Mouse (Mus musculus) adrenal gland, adult 8-10 months (tissue): ENCODE measurements around the gene Ttc25. TPM values are rescaled to one million over a fixed set of nuclear protein-coding genes. Genes with fewer than 3 reads are reported as not detected.
"Not testable (repeated sequence)": the region's sequence is repeated elsewhere in the genome, so short reads cannot be mapped to it uniquely, and the experiment has no call there.

ENCODE experiments used
- DNase-seq: peaks from one replicate; pipeline ENCODE4 v3.0.0; 2022
- total RNA-seq, 4 experiments: library from RNA; stranded (reverse); gene quantifications; 2 replicates each; pipeline ENCODE4 v1.2.4; 2022

Gene Ttc25
- total RNA-seq, 4 experiments from 2014 or later, result 4.4 to 6.4 (median 5.4) TPM

DNA sequence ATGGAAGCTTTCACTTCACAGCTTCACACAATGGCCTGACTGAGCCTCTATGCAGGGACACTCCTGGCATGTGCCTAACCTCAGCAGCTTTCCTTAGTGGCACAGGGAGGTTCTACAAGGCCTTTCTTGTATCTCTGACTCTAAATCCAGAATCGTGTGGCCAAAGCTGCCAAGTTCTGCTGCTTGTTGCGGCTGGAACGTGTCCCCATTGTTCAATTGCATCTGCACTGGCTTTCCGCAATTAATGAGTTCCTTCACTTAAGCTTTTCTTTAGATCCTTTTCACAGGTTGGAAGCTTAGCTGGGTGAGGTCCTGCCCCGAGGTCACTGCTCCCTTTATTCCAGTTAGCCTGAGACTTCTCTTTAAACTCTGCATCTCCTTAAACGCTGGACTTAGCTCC is 11.5 kb upstream of the Ttc25 start:
- DNase-seq, result no peak

DNA sequence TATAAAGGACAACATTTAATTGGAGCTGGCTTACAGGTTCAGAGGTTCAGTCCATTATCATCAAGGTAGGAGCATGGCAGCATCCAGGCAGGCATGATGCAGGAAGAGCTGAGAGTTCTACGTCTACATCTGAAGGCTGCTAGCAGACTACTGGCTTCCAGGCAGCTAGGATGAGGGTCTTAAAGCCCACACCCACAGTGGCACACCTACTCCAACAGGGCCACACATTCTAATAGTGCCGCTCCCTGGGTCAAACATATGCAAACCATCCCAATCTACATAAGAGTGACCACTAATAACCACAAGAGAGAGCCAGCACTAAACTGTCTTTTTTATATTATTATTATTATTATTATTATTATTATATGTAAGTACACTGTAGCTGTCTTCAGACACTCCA is 11.0 kb upstream of the Ttc25 start:
- not testable (repeated sequence) for DNase-seq

DNA sequence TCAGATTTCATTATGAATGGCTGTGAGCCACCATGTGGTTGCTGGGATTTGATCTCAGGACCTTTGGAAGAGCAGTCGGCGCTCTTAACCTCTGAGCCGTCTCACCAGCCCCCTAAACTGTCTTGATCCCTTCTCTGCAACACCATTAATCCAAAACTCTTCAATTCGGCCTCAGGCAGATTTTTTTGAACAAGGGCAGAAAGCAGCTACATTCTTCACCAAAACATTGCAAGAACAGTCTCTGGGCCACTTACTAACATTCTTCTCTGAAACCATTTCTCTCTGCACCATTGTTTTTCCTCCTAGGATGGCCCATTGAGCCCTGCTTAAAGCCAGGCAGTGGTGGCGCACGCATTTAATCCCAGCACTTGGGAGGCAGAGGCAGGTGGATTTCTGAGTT is 10.6 kb upstream of the Ttc25 start:
- not testable (repeated sequence) for DNase-seq

DNA sequence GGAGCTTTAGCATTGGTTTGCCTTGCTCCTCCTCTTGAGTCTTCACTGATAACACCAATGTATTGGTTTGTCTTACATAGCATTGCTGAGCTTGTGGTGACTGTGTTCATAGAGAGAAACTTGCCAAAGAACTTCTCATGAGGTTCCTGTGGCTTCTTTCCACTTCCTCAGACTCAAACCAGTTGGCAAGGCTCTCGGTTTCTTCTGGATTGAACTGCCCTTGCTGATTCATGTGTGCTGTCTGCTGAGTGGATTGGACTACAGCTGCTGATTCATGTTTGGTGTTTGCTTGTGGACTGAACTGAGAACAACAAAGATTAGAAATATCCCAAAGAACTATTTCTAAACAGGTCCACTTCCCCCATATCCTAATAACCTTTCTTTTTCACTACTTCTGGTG is 9.4 kb upstream of the Ttc25 start:
- no peak for DNase-seq

DNA sequence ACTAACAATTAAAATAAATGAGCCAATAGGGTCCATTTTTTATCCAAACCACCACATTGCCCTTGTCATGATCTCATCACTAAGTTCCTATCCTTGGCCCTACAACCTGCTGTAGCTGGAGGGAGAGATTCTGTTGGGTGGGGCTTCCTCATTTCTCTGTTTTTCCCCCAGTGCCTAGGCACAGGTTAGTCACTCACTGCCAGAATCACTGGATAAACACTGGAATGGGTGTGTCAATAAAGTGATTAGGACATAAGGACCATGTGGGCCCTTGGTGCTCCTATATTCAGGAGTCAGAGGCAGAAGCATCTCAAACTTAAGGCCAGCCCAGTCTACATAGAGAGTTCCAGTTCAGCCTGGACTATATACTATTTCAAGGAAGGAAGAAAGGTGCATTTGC is 8.9 kb upstream of the Ttc25 start:
- DNase-seq, result no peak

DNA sequence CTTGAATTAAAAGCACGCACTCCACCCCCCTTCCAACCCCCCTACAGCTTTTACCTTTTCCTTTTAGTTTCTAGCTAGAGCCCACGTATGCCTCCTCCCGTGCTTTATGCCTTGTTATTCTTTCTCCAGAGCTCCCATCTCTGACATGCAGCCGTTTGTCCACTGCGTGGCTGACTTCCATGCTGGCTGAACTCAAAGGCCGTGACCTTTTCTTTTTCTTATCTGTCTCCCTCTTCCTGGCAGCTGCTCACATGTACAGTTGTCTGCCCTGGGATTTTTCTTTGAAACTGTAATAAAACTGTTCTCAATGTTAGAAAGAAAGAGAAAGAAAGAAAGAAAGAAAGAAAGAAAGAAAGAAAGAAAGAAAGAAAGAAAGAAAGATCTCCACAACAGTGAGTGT is 4.4 kb upstream of the Ttc25 start:
- DNase-seq, result no peak

DNA sequence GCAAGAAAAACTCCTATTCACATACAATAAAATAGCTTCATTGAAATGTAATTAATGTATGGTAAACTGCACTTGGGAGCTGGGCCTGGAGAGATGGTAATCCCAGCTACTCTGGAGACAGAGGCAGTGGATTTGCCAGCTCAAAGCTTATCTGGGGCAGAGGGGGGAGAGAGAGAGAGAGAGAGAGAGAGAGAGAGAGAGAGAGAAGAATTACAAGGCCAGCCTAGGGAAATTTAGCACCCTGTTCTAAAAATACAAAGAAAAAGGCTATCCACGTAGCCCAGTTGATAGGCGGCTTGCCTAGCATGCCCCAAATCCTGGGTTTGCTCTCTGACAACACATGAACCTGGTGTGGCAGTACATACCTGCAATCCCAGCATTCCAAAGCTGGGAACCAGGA is 3.8 kb upstream of the Ttc25 start:
- DNase-seq, result no peak

DNA sequence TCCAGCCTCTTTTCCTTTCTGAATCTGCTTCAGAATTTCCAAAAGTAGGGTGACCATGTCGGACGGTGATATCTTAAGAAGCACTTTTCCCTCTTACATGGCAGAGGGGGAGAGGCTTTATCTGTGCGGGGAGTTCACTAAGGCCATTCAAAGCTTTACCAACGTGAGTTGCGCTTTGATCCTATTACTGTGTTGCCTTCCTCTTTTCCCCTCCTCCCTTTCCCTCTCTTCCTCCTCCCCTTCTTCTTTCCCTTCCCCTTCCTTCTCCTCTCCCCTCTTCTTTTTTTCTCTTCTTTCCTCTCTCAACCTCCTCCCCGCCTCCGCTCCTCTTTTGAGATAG is 309 bp downstream of the Ttc25 start:
- no peak for DNase-seq

DNA sequence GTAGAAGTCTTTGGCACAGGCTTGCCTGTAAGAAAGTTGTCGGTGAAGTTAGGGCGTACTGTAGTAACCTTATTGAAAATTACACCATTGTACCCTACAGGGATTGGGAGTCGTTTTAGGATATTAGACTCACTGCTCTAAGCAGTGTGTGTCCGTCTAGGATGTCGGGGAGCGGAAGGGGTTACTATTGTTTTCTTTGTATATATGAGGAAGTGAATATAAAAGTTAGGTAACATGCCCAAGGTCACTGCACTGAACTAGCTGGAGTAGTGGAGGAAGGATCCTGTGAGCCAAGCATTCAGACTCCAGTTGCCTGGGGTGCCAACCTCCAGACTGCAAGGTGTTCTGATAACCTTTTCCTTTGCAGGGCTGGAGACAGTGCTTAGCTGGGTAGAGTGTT is 1.5 kb downstream of the Ttc25 start:
- no peak for DNase-seq

DNA sequence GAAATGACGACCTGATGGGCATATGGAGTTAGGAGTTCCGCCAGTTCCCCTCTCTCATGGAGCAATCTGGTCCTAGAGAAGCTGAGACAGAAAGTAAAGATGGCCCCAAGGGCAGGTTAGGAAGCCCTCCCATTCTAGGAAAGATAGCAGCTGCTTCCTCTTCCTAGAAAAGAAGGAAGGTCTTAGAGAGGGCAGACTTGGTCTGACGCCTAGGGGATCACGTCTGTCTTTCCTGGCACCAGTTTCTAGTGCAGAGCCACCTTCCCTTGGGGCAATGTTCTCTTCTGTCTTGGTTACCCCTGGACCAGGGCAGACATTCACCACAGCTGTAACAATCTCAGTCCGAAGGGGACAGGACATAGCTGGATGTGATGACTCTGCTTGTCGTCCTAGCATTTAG is 2.7 kb downstream of the Ttc25 start:
- no peak for DNase-seq

DNA sequence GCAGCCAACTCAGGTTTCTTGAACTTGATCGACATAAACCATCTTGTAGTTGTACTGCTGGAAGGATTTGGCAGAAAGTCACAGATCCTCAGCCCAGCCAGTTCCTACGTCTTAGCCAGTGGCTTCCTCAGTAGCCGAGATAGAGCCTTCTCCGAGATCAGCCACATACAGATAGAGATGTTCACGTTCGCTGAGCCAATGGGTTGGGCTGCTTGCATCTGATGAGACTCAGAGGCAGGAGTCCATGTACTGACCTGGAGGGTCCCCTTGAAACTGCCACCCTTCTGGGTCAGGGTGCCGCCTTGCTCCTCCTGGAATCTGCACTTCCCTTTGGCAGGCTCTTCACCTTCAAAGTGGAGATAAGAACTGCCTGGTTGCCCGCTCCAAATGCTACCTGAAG is 4.1 kb downstream of the Ttc25 start:
- no peak for DNase-seq

DNA sequence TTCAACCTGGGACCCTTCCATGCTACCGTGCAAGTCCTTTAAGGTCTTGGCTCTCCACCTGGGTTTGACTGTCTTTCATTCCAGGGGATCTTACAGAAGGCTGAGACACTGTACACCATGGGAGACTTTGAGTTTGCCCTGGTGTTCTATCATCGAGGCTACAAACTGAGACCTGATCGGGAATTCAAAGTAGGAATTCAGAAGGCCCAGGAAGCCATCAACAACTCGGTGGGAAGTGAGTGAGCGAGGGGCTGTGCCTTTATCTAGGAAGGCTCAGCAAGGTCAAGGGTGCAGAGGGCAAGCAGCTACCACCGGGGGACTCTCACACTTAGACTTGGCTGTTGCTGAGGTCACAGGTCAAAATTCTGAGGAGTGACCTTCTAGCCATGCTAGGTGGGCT is 4.7 kb downstream of the Ttc25 start:
- DNase-seq, result no peak

DNA sequence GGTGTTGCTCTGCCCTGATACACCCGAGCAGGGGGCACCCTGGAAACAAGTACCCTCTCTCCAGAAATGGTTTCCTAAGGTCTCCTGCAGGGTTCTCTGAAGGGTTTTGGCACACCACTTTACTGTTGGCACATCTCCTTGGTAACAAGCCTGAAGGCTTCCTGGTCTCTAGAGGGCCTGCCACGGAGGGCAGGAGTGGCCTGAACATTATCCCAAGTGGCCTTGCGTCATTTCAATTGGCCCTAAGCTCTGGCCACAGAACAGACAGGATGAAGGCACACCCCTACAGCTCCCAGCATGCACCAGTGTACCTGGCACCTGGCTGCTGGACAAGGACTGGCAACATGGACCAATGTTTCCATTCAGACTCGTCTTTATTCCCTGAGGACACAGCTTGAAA is 7.4 kb downstream of the Ttc25 start:
- DNase-seq, result no peak

DNA sequence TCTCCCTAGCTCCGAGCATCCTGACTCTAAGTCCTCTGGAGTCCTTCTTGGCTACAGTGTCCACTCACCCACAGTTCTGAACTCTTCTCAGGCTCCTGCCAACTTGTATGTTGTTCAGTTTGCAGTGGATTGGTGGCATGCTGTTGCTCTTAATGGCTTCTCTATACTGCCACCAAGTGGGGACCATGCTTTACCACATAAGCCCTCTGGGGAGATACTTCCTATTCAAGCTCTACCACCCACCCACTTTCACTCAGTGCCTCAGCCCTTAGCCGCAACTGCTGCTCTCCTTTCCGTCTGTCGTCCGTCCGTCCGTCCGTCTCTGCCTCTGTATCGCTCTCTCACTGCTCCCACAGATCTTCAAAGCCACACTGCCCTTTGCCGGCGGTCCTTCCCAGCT is 10.2 kb downstream of the Ttc25 start:
- peak; percentile 67 for DNase-seq

DNA sequence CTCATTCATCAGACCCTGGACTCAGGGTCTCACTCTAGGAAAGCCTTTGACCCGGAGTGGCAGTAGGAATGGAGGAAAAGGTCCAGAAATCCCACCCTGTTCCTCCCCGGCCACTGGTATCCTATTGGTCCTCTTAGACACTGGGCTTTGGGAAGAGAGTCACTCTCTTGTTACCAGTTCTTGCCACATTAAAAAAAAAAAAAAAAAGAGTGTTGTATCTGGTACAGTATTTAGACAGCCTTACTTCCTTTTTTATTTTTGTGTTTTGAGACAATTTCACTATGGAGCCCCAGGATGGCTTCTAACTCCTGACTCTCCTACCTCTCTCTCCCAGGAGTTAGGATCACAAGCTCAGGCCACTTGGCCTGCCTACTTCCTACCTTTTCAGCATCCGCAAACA is 12.2 kb downstream of the Ttc25 start:
- DNase-seq, result no peak

DNA sequence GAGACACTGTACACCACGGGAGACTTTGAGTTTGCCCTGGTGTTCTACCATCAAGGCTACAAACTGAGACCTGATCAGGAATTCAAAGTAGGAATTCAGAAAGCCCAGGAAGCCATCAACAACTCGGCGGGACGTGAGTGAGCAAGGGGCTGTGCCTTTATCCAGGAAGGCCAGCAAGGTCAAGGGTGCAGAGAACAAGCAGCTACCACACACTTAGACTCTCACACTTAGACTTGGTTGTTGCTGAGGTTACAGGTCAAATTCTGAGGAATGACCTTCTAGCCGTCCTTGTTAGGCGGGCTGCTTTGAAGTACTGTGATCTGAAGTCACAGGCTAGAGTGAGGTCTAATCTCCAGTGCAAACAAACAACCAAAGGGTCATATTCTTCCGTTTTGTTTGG is 14.1 kb downstream of the Ttc25 start:
- DNase-seq, result no peak

DNA sequence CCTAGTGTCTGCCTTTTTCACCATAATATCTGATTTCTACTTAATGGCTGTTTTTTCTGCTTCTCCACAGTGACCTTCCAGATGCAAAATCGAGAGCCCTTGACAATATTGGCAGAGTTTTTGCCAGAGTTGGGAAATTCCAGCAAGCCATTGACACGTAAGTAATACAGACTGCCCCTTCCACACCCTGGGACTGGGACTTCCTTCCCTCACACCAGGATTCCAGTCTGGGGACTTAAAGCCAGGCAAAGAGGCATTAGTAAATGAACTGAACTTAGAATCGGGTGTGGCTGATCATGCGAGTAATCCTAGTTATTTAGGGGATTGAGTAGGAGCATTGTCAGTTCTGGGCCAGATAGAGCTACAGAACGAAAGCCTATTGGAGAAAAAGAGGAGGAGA is 16.3 kb downstream of the Ttc25 start:
- no peak for DNase-seq

DNA sequence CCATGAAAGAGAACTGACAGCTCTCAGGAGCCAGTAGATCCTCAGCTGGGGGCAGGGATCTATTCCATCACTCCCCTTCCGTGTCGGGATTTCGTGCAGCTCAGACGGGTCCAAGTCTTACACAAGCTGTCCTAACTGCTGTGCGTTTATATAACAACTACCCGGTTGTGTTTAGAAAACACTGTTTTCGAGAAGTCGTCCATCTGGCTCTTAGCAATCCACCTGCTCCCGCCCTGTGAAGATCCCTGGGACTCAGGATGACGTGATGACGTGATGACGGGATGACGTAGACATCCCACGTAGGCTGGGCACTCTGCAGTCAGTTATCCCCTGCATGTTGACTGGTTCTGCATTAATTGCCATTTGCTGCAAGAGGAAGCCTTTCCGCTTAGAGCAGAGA is 18.9 kb downstream of the Ttc25 start:
- no peak for DNase-seq

DNA sequence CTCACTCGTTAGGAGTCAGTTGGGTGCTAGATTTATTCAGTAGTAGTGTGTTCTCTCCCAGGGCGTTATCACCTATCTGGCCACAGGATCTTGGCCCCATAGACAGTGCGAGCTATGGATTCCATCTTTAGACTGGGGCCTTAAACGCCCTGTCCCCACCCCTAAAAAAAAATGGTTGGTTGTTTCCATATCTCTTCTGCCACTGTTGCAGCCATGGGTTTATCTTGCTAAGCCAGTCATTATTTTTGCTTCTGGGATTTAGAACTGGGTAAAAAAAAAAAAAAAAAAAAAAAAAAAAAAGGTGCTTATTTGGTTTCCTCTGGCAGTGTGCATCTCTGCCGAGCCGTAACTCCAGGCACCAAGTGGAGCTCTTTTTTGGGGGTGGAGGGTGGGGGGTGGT is 19.3 kb downstream of the Ttc25 start:
- no peak for DNase-seq

DNA sequence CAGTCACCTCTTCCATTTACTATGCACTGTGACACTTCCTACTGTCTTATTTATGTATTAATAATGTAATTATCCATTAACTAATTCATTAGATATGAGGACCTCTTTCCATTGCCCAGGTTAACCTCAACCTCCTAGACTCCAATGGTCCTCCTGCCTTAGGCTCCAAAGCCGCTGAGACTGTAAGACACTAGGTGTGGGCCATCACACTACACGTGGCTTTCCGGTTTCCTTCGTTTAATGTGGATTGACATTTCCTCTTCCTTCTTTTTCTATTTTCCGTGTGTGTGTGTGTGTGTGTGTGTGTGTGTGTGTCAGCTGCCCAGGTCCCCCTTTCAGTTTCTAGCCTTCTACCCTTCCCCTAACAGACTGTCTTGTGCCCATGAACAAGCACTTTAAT is 21.8 kb downstream of the Ttc25 start:
- no peak for DNase-seq

DNA sequence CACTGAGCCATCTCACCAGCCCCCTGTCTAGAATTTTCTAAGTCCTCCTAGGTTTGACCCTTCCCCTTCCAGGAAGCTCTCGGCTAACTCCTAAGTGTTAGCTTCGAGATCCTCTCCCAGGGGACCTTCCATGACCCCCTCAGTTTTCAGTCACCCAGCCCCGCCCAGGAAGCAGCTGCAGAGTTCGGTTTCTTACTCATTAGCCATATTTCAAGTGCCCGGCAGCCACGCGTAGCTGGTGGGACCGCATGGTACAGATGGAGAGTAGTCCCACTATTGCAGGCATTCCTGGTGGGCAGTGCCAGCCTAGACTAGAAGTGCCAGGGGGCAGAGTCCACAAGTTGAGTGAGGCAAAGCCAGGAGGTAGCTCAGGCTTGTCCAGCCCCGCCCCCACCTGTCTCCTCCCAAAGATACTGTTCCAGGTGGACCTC is 22.4 kb downstream of the Ttc25 start:
- DNase-seq, result no peak

DNA sequence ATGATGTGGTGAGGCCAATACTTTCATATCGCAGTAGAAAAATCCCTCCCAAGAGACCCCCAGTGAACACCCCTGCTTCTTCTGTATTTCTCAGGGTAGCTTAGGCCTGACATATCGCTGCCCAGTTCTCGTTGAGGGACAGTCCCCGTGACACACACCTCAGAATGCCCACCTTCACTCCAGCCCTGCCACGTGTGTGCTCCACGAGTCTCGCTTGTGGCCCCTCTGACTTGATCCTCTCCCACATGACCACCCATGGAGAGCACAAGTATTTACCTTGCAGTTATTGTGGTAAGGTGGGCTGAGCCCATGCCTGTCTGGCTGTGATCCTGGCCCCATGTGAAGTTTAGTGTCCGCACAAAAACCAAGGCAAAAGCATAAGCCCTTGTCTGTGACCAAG is 23.3 kb downstream of the Ttc25 start:
- DNase-seq, result no peak

DNA sequence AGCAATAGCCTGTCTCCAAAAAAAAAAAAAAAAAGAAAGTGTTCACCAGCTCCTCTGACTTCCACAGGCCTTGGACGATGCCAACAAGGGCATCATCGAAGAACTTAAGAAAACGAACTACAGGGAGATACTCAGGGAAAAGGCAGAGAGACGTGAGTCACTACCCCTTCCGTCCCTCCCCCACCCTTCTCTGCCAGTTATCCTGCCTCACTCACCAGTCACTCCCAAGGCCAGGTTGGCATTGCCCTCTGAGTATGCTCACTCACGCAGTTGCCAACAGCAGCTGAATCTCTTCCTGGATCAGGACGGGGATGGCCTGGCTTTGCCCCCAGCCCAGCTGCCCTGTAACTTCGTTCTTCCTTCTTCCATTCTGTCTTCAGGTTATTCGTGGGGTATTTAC is 24.4 kb downstream of the Ttc25 start:
- DNase-seq, result peak; percentile 86

DNA sequence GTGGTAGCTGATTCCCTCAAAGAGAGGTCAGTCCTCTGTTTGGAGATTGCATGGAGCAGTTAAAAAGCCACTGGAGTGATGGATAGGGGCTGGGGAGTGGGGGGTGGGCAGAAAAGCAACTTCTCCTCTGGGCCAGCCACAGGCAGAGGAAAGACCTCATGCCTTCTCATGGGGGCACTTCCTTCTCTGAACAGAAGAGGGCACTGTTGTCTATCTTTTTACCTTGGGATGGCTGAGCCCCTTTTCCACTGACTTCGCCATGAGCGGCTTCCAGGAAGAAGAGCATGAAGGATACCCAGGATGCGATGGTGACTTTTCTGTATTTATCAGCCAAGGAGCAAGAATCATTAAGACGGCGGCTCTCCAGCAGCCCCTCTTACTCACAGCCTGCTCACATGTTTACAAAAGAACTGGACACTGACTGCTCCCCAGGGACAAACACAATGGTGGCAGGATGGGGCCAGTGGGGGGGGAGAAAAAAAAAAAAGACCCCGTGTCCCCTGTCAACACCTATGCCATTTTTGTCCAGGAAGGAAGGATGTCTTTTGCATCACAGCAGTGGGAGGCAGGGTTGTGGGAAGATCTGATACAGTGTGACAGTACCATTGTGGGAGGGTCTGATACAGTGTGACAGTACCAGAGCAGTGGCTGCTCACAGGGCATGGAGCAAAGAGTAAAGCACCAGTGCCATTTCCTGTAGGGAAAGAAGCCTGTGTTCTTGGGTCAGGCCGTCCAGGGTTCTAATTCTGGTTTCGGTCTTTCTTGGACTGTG is 25.2 kb downstream of the Ttc25 start:
- peak; percentile 72 for DNase-seq

DNA sequence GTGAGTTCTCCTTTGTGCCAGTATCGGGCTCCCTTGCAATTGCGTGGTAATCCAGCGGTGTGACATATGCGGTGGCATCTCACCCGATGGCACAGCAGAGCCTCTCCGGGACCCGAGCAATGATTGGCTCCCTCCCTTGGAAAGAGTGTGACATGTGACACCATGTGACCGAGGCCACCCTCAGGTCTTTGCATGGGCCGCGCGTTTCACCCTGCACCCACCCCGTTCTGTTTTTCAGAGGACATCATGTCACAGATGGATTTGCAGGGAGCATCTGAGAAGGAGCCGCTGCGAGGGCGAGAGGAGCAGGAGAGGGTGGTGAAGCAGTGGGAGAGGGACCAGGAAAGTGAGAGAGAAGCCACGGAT is 25.8 kb downstream of the Ttc25 start:
- no peak for DNase-seq
